Mouse (Mus musculus) brain, embryonic 14.5 days (tissue): ENCODE measurements at regions not wholly inside any gene's neighbourhood (a gene's known extent, or its start where the extent isn't known, plus 50 kb on each side); places are given as distances from the start of the nearest gene placed in this dataset.

Source experiments
- CTCF ChIP-seq: fragments of 200-500 bp; IDR thresholded peaks from 2 replicates; pipeline ENCODE4 v1.5.1; 2012; ENCODE audit warnings: inconsistent platforms, mild to moderate bottlenecking, moderate library complexity, borderline replicate concordance; ENCODE audit not compliant: insufficient read depth, insufficient read length; ENCODE audit errors: extremely low read depth
- POLR2A ChIP-seq: fragments of 200-500 bp; IDR thresholded peaks from 2 replicates; pipeline ENCODE4 v1.6.1; 2012; ENCODE audit warnings: mild to moderate bottlenecking, inconsistent platforms, borderline replicate concordance; ENCODE audit not compliant: poor library complexity, insufficient read depth, insufficient read length, severe bottlenecking; ENCODE audit errors: extremely low read depth

DNA sequence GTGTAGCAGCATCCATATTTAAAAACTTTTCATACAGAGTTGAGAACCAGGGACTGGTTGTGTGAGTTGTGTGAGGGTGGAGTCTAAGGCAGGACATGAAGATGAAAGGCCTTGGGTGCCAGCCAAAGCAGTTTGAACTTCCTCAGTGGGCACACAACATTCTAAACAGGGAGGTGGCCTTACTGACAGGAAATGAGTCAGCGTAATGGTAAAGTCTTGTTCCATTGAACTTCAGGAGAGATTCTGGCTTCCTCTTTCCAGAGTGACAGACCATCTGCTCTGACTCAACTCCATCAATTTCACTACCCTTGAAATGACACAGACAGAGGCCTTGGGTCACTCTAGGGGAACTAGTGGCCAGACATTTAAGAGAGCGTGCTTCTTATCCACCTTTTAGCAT is 417.2 kb upstream of the Zfp462 start:
- no peak for TF ChIP-seq CTCF
- TF ChIP-seq POLR2A = no peak
